32 mouse cellular contexts compared by ENCODE assay signal in genomic region chr16:49772576-49772975, GRCm38 (mm10). TPM values are rescaled to one million over a fixed set of nuclear protein-coding genes. Genes with fewer than 3 reads are reported as not detected.
A peak's percentile ranks its signal among the peaks of the same experiment; 100 is the strongest.
DNase-seq lines count a peak whose midpoint lies in the region; ATAC-seq and TF ChIP-seq lines count a peak whose summit lies in the region.
"Had no signal": no experiment of that assay in that cellular context is flagged by ENCODE, and none has a peak within 500 bp of the region (broad histone marks: within the 10 kb centered on the region; RNA-seq: fewer than 3 reads in every experiment).

No protein-coding gene starts in this region.

- H3K9me3 ChIP-seq in liver, embryonic 15.5 days (replicated peaks), result no peaks in the 10 kb centered on the region
- no peaks in the 10 kb centered on the region for H3K9me3 ChIP-seq in limb, embryonic 10.5 days (replicated peaks)
- H3K9me3 ChIP-seq: embryonic facial prominence, embryonic 12.5 days; forebrain, embryonic 12.5 days; heart, embryonic 10.5 days; heart, embryonic 15.5 days; intestine, embryonic 15.5 days; limb, embryonic 12.5 days; midbrain, embryonic 13.5 days; neural tube, embryonic 12.5 days; stomach, embryonic 15.5 days had no signal

- H3K27ac ChIP-seq in spleen, adult 2 months (ENCODE audit: insufficient read depth, low read length), result peak overlapping the region; percentile 4; the same call in 1 of the 2 replicates
- H3K27ac ChIP-seq in liver, embryonic 15.5 days (replicated peaks), result peak overlapping the region; percentile 96
- no peak overlapping the region for H3K27ac ChIP-seq in limb, embryonic 10.5 days
- H3K27ac ChIP-seq: embryonic facial prominence, embryonic 12.5 days; forebrain, embryonic 12.5 days; heart, embryonic 10.5 days; heart, embryonic 15.5 days; intestine, embryonic 15.5 days; kidney, postnatal 0 days; limb, embryonic 12.5 days; midbrain, embryonic 13.5 days; neural tube, embryonic 12.5 days; stomach, embryonic 15.5 days had no signal

- no peak overlapping the region for H3K4me3 ChIP-seq in spleen, adult 2 months (ENCODE audit: extremely low read depth, insufficient read depth, insufficient read length)
- H3K4me3 ChIP-seq in liver, embryonic 15.5 days (replicated peaks), result no peak overlapping the region
- H3K4me3 ChIP-seq in limb, embryonic 10.5 days, result no peak overlapping the region
- H3K4me3 ChIP-seq: embryonic facial prominence, embryonic 12.5 days; forebrain, embryonic 12.5 days; heart, embryonic 10.5 days; heart, embryonic 15.5 days; intestine, embryonic 15.5 days; limb, embryonic 12.5 days; midbrain, embryonic 13.5 days; neural tube, embryonic 12.5 days; stomach, embryonic 15.5 days had no signal

- peaks cover 20% of the 10 kb centered on the region; the same call in 1 of the 2 replicates for H3K4me1 ChIP-seq in spleen, adult 2 months (ENCODE audit: control insufficient read depth, insufficient read depth, insufficient read length)
- H3K4me1 ChIP-seq in liver, embryonic 15.5 days (replicated peaks), result peaks cover 86% of the 10 kb centered on the region
- no peaks in the 10 kb centered on the region for H3K4me1 ChIP-seq in limb, embryonic 10.5 days
- H3K4me1 ChIP-seq: embryonic facial prominence, embryonic 12.5 days; forebrain, embryonic 12.5 days; heart, embryonic 10.5 days; intestine, embryonic 15.5 days; neural tube, embryonic 12.5 days; stomach, embryonic 15.5 days had no signal

- peak overlapping the region; percentile 39 for H3K4me2 ChIP-seq in liver, embryonic 15.5 days
- H3K4me2 ChIP-seq: embryonic facial prominence, embryonic 12.5 days; forebrain, embryonic 12.5 days; heart, embryonic 15.5 days; intestine, embryonic 15.5 days; limb, embryonic 12.5 days; midbrain, embryonic 13.5 days; neural tube, embryonic 12.5 days; stomach, embryonic 15.5 days had no signal

- H3K27me3 ChIP-seq in spleen, adult 2 months (ENCODE audit: control insufficient read depth, insufficient read depth, low read length), result no peaks in the 10 kb centered on the region
- no peaks in the 10 kb centered on the region for H3K27me3 ChIP-seq in liver, embryonic 15.5 days
- no peaks in the 10 kb centered on the region for H3K27me3 ChIP-seq in limb, embryonic 10.5 days (ENCODE audit: low read depth, poor library complexity, severe bottlenecking)
- H3K27me3 ChIP-seq: embryonic facial prominence, embryonic 12.5 days; forebrain, embryonic 12.5 days; heart, embryonic 15.5 days; intestine, embryonic 15.5 days; limb, embryonic 12.5 days; midbrain, embryonic 13.5 days; neural tube, embryonic 12.5 days; stomach, embryonic 15.5 days had no signal

- no peak for TF ChIP-seq POLR2A in spleen, adult 2 months (IDR thresholded peaks at IDR 0.05; ENCODE audit: low read depth, low read length)

- no peak for ATAC-seq in liver, embryonic 15.5 days (ENCODE audit: insufficient read depth)
- ATAC-seq: CD4-positive, CD25-positive, alpha-beta regulatory T cell, adult 4 months; forebrain, postnatal 0 days; hindbrain, embryonic 16.5 days; intestine, embryonic 15.5 days; lung, postnatal 0 days; midbrain, embryonic 13.5 days had no signal

- 77% methylated on average over 1 of the region's 1 CpGs for WGBS in spleen, adult 2 months
- WGBS in liver, embryonic 15.5 days (ENCODE audit: insufficient replicate concordance), result 13% methylated on average over 1 of the region's 1 CpGs
- 46% methylated on average over 1 of the region's 1 CpGs for WGBS in limb, embryonic 10.5 days

- no peak for TF ChIP-seq CTCF in spleen, adult 2 months (IDR thresholded peaks at IDR 0.05; ENCODE audit: extremely low read depth, insufficient read depth, insufficient read length, insufficient replicate concordance)

- no peaks in the 10 kb centered on the region for H3K36me3 ChIP-seq in spleen, adult 2 months (ENCODE audit: control insufficient read depth, insufficient read depth, low read length)
- no peaks in the 10 kb centered on the region for H3K36me3 ChIP-seq in liver, embryonic 15.5 days (replicated peaks)
- H3K36me3 ChIP-seq in limb, embryonic 10.5 days, result no peaks in the 10 kb centered on the region
- H3K36me3 ChIP-seq: embryonic facial prominence, embryonic 12.5 days; forebrain, embryonic 12.5 days; heart, embryonic 10.5 days; heart, embryonic 15.5 days; intestine, embryonic 15.5 days; limb, embryonic 12.5 days; midbrain, embryonic 13.5 days; neural tube, embryonic 12.5 days; stomach, embryonic 15.5 days had no signal

- no peak for DNase-seq in spleen, adult 2 months (ENCODE audit: low read depth in 1 of 2, low spot score in 2 of 2)
- no peak for DNase-seq in spleen, postnatal 14 days (ENCODE audit: low spot score in 2 of 2)
- peak; percentile 43 for DNase-seq in liver
- DNase-seq in naive thymus-derived CD4-positive, alpha-beta T cell, adult 2 months (ENCODE audit: low read depth), result peak; percentile 43
- no peak for DNase-seq in frontal cortex, postnatal 25 days (ENCODE audit: low spot score in 2 of 2)
- no peak for DNase-seq in limb, embryonic 10.5 days (ENCODE audit: low spot score)
- DNase-seq in ovary, postnatal 36 days (ENCODE audit: low spot score), result no peak
- DNase-seq: adrenal gland, adult 2 months; cerebellum, adult 11 months; cerebellum, adult 9-11 months; embryo, embryonic 11 days; forebrain, postnatal 0 days; gastrocnemius, postnatal 25 days; heart, adult 11 months; kidney, adult 2 months; lung, adult 18-20 months; lung, postnatal 4 days; thymus, postnatal 25 days had no signal

- peak overlapping the region; percentile 58 for H3K9ac ChIP-seq in liver, embryonic 15.5 days
- H3K9ac ChIP-seq: embryonic facial prominence, embryonic 12.5 days; forebrain, embryonic 12.5 days; forebrain, postnatal 0 days; heart, embryonic 15.5 days; intestine, embryonic 15.5 days; limb, embryonic 12.5 days; midbrain, embryonic 13.5 days; neural tube, embryonic 12.5 days; stomach, embryonic 15.5 days had no signal

RNA-seq across cellular contexts. Expression of gene Cd47, which starts 27.8 kb away (rescaled TPM):
- polyA plus RNA-seq in spleen, adult 2 months (2012; rRNA removed), result 56.8 and 83.9 TPM in 2 replicates
- 266 and 301 TPM in 2 replicates for polyA plus RNA-seq in liver, embryonic 15.5 days (2015; fragmentation: Nextera tagmentation; extraction: Ambion mirVana)
- polyA plus RNA-seq in limb, embryonic 10.5 days (2016; fragmentation: Nextera tagmentation; extraction: Ambion mirVana), result 21.3 and 26.6 TPM in 2 replicates

Comparison
In these comparisons a context has a peak if more than half of its experiments do, and no peak if none do; other contexts are left out.
1. DNase-seq: peak in liver (single experiment) and naive thymus-derived CD4-positive, alpha-beta T cell, adult 2 months (single experiment); none in spleen, adult 2 months (0 of 2), spleen, postnatal 14 days (0 of 2), frontal cortex, postnatal 25 days (0 of 2), limb, embryonic 10.5 days (single experiment) and ovary, postnatal 36 days (single experiment).